Mouse (Mus musculus): ENCODE measurements at regions not wholly inside any gene's neighbourhood (a gene's known extent, or its start where the extent isn't known, plus 50 kb on each side); places are given as distances from the start of the nearest gene placed in this dataset.

GRCm38 (mm10) chr13:57365096-57365495, 469.3 kb upstream of the Trpc7 start:
- no peak for ATAC-seq (ENCODE audit: low FRiP score, low TSS enrichment)
- no peak overlapping the region for H3K27ac ChIP-seq (replicated peaks; ENCODE audit: low read depth, low read length)
- H3K4me2 ChIP-seq (ENCODE audit: low read length): no peak overlapping the region
- H3K9ac ChIP-seq (replicated peaks; ENCODE audit: low read length): no peak overlapping the region
- H3K4me3 ChIP-seq (replicated peaks; ENCODE audit: low read depth, low read length): no peak overlapping the region
- WGBS: 92% methylated on average over 6 of the region's 6 CpGs
- DNase-seq: no peak
- H3K4me1 ChIP-seq (ENCODE audit: control insufficient read depth, insufficient read depth, low read length): peaks cover 8% of the 10 kb centered on the region; the same call in 1 of the 2 replicates
- no peaks in the 10 kb centered on the region for H3K36me3 ChIP-seq (ENCODE audit: control insufficient read depth, insufficient read depth, low read length)
- no peaks in the 10 kb centered on the region for H3K9me3 ChIP-seq (ENCODE audit: control insufficient read depth, low read length)
- no peaks in the 10 kb centered on the region for H3K27me3 ChIP-seq (ENCODE audit: control insufficient read depth, insufficient read depth, low read length)

GRCm38 (mm10) chr13:57364396-57364795, 468.6 kb upstream of the Trpc7 start:
- Histone ChIP-seq H3K4me1 (ENCODE audit: control insufficient read depth, insufficient read depth, low read length) (peaks cover 8% of the 10 kb centered on the region; the same call in 1 of the 2 replicates), H3K27ac (replicated peaks; ENCODE audit: low read depth, low read length) (no peak overlapping the region), H3K4me3 (replicated peaks; ENCODE audit: low read depth, low read length) (no peak overlapping the region), H3K36me3 (ENCODE audit: control insufficient read depth, insufficient read depth, low read length) (no peaks in the 10 kb centered on the region), H3K9ac (replicated peaks; ENCODE audit: low read length) (no peak overlapping the region), H3K27me3 (ENCODE audit: control insufficient read depth, insufficient read depth, low read length) (no peaks in the 10 kb centered on the region), H3K4me2 (ENCODE audit: low read length) (no peak overlapping the region), H3K9me3 (ENCODE audit: control insufficient read depth, low read length) (no peaks in the 10 kb centered on the region)
- no peak for DNase-seq
- 95% methylated on average over 2 of the region's 2 CpGs for WGBS
- ATAC-seq (ENCODE audit: low FRiP score, low TSS enrichment): no peak

- no peak overlapping the region for H3K27ac ChIP-seq (replicated peaks; ENCODE audit: low read depth, low read length)
- H3K4me2 ChIP-seq (ENCODE audit: low read length): no peak overlapping the region
- peaks cover 8% of the 10 kb centered on the region; the same call in 1 of the 2 replicates for H3K4me1 ChIP-seq (ENCODE audit: control insufficient read depth, insufficient read depth, low read length)
- DNase-seq (peak; percentile 27), ATAC-seq (ENCODE audit: low FRiP score, low TSS enrichment) (no peak)
- H3K9me3 ChIP-seq (ENCODE audit: control insufficient read depth, low read length): no peaks in the 10 kb centered on the region
- no peaks in the 10 kb centered on the region for H3K27me3 ChIP-seq (ENCODE audit: control insufficient read depth, insufficient read depth, low read length)
- H3K9ac ChIP-seq (replicated peaks; ENCODE audit: low read length): no peak overlapping the region
- H3K4me3 ChIP-seq (replicated peaks; ENCODE audit: low read depth, low read length): no peak overlapping the region
- H3K36me3 ChIP-seq (ENCODE audit: control insufficient read depth, insufficient read depth, low read length): no peaks in the 10 kb centered on the region
- WGBS: 7% methylated on average over 6 of the region's 6 CpGs
These were observed 466.8 kb upstream of the Trpc7 start for GRCm38 (mm10) chr13:57362563-57362962.

GRCm38 (mm10) chr13:57361286-57361685, 465.5 kb upstream of the Trpc7 start:
- H3K4me1 ChIP-seq (ENCODE audit: control insufficient read depth, insufficient read depth, low read length): peaks cover 8% of the 10 kb centered on the region; the same call in 1 of the 2 replicates
- H3K9me3 ChIP-seq (ENCODE audit: control insufficient read depth, low read length): no peaks in the 10 kb centered on the region

GRCm38 (mm10) chr13:57354606-57355005, 458.8 kb upstream of the Trpc7 start:
- ATAC-seq (ENCODE audit: low FRiP score, low TSS enrichment) (no peak), DNase-seq (no peak)
- Histone ChIP-seq H3K27me3 (ENCODE audit: control insufficient read depth, insufficient read depth, low read length) (no peaks in the 10 kb centered on the region), H3K9me3 (ENCODE audit: control insufficient read depth, low read length) (no peaks in the 10 kb centered on the region), H3K27ac (replicated peaks; ENCODE audit: low read depth, low read length) (no peak overlapping the region), H3K4me1 (ENCODE audit: control insufficient read depth, insufficient read depth, low read length) (no peaks in the 10 kb centered on the region), H3K36me3 (ENCODE audit: control insufficient read depth, insufficient read depth, low read length) (no peaks in the 10 kb centered on the region), H3K4me2 (ENCODE audit: low read length) (no peak overlapping the region), H3K9ac (replicated peaks; ENCODE audit: low read length) (no peak overlapping the region), H3K4me3 (replicated peaks; ENCODE audit: low read depth, low read length) (no peak overlapping the region)
- 87% methylated on average over 7 of the region's 7 CpGs for WGBS

More at GRCm38 (mm10) chr13:57361286-57361685, 465.5 kb upstream of the Trpc7 start:
- Histone ChIP-seq H3K4me3 (replicated peaks; ENCODE audit: low read depth, low read length) (no peak overlapping the region), H3K9ac (replicated peaks; ENCODE audit: low read length) (no peak overlapping the region), H3K36me3 (ENCODE audit: control insufficient read depth, insufficient read depth, low read length) (no peaks in the 10 kb centered on the region), H3K27ac (replicated peaks; ENCODE audit: low read depth, low read length) (no peak overlapping the region), H3K4me2 (ENCODE audit: low read length) (no peak overlapping the region), H3K27me3 (ENCODE audit: control insufficient read depth, insufficient read depth, low read length) (no peaks in the 10 kb centered on the region)
- WGBS: 90% methylated on average over 7 of the region's 7 CpGs
- ATAC-seq (ENCODE audit: low FRiP score, low TSS enrichment) (no peak), DNase-seq (no peak)

- Histone ChIP-seq H3K4me1 (ENCODE audit: control insufficient read depth, insufficient read depth, low read length) (no peaks in the 10 kb centered on the region), H3K4me3 (replicated peaks; ENCODE audit: low read depth, low read length) (no peak overlapping the region), H3K9me3 (ENCODE audit: control insufficient read depth, low read length) (no peaks in the 10 kb centered on the region), H3K9ac (replicated peaks; ENCODE audit: low read length) (no peak overlapping the region), H3K36me3 (ENCODE audit: control insufficient read depth, insufficient read depth, low read length) (no peaks in the 10 kb centered on the region), H3K27ac (replicated peaks; ENCODE audit: low read depth, low read length) (no peak overlapping the region), H3K27me3 (ENCODE audit: control insufficient read depth, insufficient read depth, low read length) (no peaks in the 10 kb centered on the region), H3K4me2 (ENCODE audit: low read length) (no peak overlapping the region)
- ATAC-seq (ENCODE audit: low FRiP score, low TSS enrichment) (no peak), DNase-seq (peak; percentile 40)
- 50% methylated on average over 3 of the region's 3 CpGs for WGBS
These were observed 458.2 kb upstream of the Trpc7 start for GRCm38 (mm10) chr13:57353976-57354375.

- H3K4me1 ChIP-seq (ENCODE audit: control insufficient read depth, insufficient read depth, low read length): no peaks in the 10 kb centered on the region
- 92% methylated on average over 2 of the region's 2 CpGs for WGBS
- H3K9ac ChIP-seq (replicated peaks; ENCODE audit: low read length): no peak overlapping the region
- H3K36me3 ChIP-seq (ENCODE audit: control insufficient read depth, insufficient read depth, low read length): no peaks in the 10 kb centered on the region
- H3K27ac ChIP-seq (replicated peaks; ENCODE audit: low read depth, low read length): no peak overlapping the region
- no peak overlapping the region for H3K4me3 ChIP-seq (replicated peaks; ENCODE audit: low read depth, low read length)
- DNase-seq: no peak
- H3K27me3 ChIP-seq (ENCODE audit: control insufficient read depth, insufficient read depth, low read length): no peaks in the 10 kb centered on the region
- no peak overlapping the region for H3K4me2 ChIP-seq (ENCODE audit: low read length)
- no peaks in the 10 kb centered on the region for H3K9me3 ChIP-seq (ENCODE audit: control insufficient read depth, low read length)
- ATAC-seq (ENCODE audit: low FRiP score, low TSS enrichment): no peak
These were observed 455.0 kb upstream of the Trpc7 start for GRCm38 (mm10) chr13:57350828-57351227.

- H3K9me3 ChIP-seq (ENCODE audit: control insufficient read depth, low read length): no peaks in the 10 kb centered on the region
- ATAC-seq (ENCODE audit: low FRiP score, low TSS enrichment) (no peak), DNase-seq (no peak)
- 78% methylated on average over 6 of the region's 6 CpGs for whole genome bisulfite sequencing
- H3K36me3 ChIP-seq (ENCODE audit: control insufficient read depth, insufficient read depth, low read length): no peaks in the 10 kb centered on the region
- H3K4me1 ChIP-seq (ENCODE audit: control insufficient read depth, insufficient read depth, low read length): no peaks in the 10 kb centered on the region
- H3K4me2 ChIP-seq (ENCODE audit: low read length): no peak overlapping the region
- no peaks in the 10 kb centered on the region for H3K27me3 ChIP-seq (ENCODE audit: control insufficient read depth, insufficient read depth, low read length)
- no peak overlapping the region for H3K4me3 ChIP-seq (replicated peaks; ENCODE audit: low read depth, low read length)
- H3K27ac ChIP-seq (replicated peaks; ENCODE audit: low read depth, low read length): no peak overlapping the region
- H3K9ac ChIP-seq (replicated peaks; ENCODE audit: low read length): no peak overlapping the region
These were observed 442.9 kb upstream of the Trpc7 start for GRCm38 (mm10) chr13:57338676-57339075.

- DNase-seq (no peak), ATAC-seq (ENCODE audit: low FRiP score, low TSS enrichment) (no peak)
- no peaks in the 10 kb centered on the region for H3K27me3 ChIP-seq (ENCODE audit: control insufficient read depth, insufficient read depth, low read length)
- no peak overlapping the region for H3K4me2 ChIP-seq (ENCODE audit: low read length)
- H3K4me1 ChIP-seq (ENCODE audit: control insufficient read depth, insufficient read depth, low read length): no peaks in the 10 kb centered on the region
- no peaks in the 10 kb centered on the region for H3K9me3 ChIP-seq (ENCODE audit: control insufficient read depth, low read length)
- no peak overlapping the region for H3K27ac ChIP-seq (replicated peaks; ENCODE audit: low read depth, low read length)
- no peaks in the 10 kb centered on the region for H3K36me3 ChIP-seq (ENCODE audit: control insufficient read depth, insufficient read depth, low read length)
- no peak overlapping the region for H3K9ac ChIP-seq (replicated peaks; ENCODE audit: low read length)
- no peak overlapping the region for H3K4me3 ChIP-seq (replicated peaks; ENCODE audit: low read depth, low read length)
- 91% methylated on average over 8 of the region's 8 CpGs for WGBS
These were observed 440.8 kb upstream of the Trpc7 start for GRCm38 (mm10) chr13:57336596-57336995.

All from midbrain, embryonic 14.5 days (tissue).